Mouse (Mus musculus): ENCODE results near the gene Itfg2.

- TF ChIP-seq CTCF (IDR thresholded peaks at IDR 0.05; ENCODE audit: low read depth, low read length) (no peak), POLR2A (IDR thresholded peaks at IDR 0.05; ENCODE audit: insufficient read depth, low read length) (no peak), EP300 (IDR thresholded peaks at IDR 0.05; ENCODE audit: insufficient read depth, low read depth, low read length) (no peak)
Observed at GRCm38 (mm10) chr6:128366466-128366865, 58.3 kb downstream of the Itfg2 start.

Data from ES-Bruce4 (cell line).